Mouse (Mus musculus): Measurements from ENCODE around the gene Wdr1. TPM values are rescaled to one million over a fixed set of nuclear protein-coding genes. Genes with fewer than 3 reads are reported as not detected.

Gene Wdr1
- polyA plus RNA-seq, 1 experiment from 2014 or later: 170 TPM

DNA sequence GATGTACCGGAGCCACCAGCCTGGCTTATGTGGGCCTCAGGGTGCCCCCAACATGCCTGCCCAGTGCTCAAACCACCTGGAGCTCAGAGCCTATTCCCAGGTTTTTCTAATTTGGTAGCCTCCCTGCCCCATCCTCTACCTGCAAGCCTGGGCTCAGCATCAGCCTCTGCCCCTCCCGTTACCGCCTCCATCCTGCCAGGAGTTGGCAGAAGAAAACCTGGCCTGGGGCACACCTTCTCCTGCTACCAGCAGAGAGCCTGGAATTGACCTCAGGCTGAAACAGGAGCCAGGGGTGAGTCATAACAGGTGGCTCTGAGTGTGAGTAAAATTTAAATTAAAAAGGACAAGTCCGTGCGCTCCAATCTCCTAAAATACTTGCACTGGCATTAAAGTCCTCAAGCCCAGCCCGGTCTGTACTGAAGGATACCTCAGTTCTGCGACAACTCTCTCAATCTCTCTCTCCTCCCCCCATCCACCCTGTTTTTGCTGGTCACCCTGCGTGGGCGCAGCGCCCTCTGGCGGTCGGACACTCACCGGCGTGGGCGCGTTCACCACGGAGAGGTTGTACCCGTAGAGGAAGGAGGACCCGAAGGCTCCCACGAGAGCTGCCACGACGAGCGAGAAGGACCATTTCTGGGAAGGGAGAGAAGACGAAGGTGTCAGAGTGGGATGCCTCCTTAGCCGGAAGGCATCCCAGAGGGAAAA lies 86.0 kb downstream of the Wdr1 start:
- H3K4me3 ChIP-seq (replicated peaks): no peak overlapping the region
- H3K4me2 ChIP-seq: no peak overlapping the region
- ATAC-seq (ENCODE audit: low FRiP score): no peak
- H3K36me3 ChIP-seq: no peaks in the 10 kb centered on the region
- no peak overlapping the region for H3K27ac ChIP-seq (replicated peaks)
- WGBS: 91% methylated on average over 25 of the region's 25 CpGs
- H3K9ac ChIP-seq (replicated peaks): no peak overlapping the region
- H3K27me3 ChIP-seq (replicated peaks): no peaks in the 10 kb centered on the region
- no peaks in the 10 kb centered on the region; the same call in 1 of the 2 replicates for H3K9me3 ChIP-seq (replicated peaks)
- H3K4me1 ChIP-seq: peaks cover 18% of the 10 kb centered on the region

Other genes with a start within 250 kb of the Wdr1 start
- 0.84 and 0.88 TPM in 2 replicates for gene Drd5, start 243.9 kb downstream of the Wdr1 start, polyA plus RNA-seq (2015; fragmentation: Nextera tagmentation; extraction: Ambion mirVana)
- gene Slc2a9, start 60.1 kb downstream of the Wdr1 start, polyA plus RNA-seq (2015; fragmentation: Nextera tagmentation; extraction: Ambion mirVana): 0.44 and 0.95 TPM in 2 replicates
- gene Zfp518b, start 121.6 kb upstream of the Wdr1 start, polyA plus RNA-seq (2015; fragmentation: Nextera tagmentation; extraction: Ambion mirVana): 26.9 and 30.0 TPM in 2 replicates

Measured in neural tube, embryonic 15.5 days (tissue).